Mouse (Mus musculus) megakaryocyte-erythroid progenitor cell, adult 5-6 weeks (primary cell): ENCODE results near the gene Hdgfl2. TPM values are rescaled to one million over a fixed set of nuclear protein-coding genes. Genes with fewer than 3 reads are reported as not detected.

ENCODE experiments used
- ATAC-seq: replicated peaks from 2 replicates; pipeline ENCODE4 v1.8.0; 2016; ENCODE audit warnings: mild to moderate bottlenecking, inconsistent platforms; ENCODE audit not compliant: severe bottlenecking, poor library complexity, low FRiP score, low TSS enrichment
- total RNA-seq, 2 experiments: library from RNA; stranded (forward) in 1 of 2; stranded (reverse) in 1 of 2; fragments of 200-1000, 215-1000 nt in 1 of 2; fragments of >200 nt in 1 of 2; fragmentation: Nextera tagmentation in 1 of 2; gene quantifications; 2 replicates each; pipeline ENCODE4 v1.2.3; 2014 to 2017

The Hdgfl2 gene
- total RNA-seq, 2 experiments from 2014 or later = 70.9 to 100 TPM

GRCm38 (mm10) chr17:56123161-56123560, 43.7 kb downstream of the Hdgfl2 start:
- no peak for ATAC-seq

- ATAC-seq = no peak
Observed at GRCm38 (mm10) chr17:56123681-56124340, 44.4 kb downstream of the Hdgfl2 start.

GRCm38 (mm10) chr17:56124377-56125275, 45.2 kb downstream of the Hdgfl2 start:
- no peak; the same call in 1 of the 2 replicates for ATAC-seq

- no peak for ATAC-seq
Observed at GRCm38 (mm10) chr17:56125276-56125630, 45.8 kb downstream of the Hdgfl2 start.

GRCm38 (mm10) chr17:56126175-56126574, 46.7 kb downstream of the Hdgfl2 start:
- no peak for ATAC-seq

GRCm38 (mm10) chr17:56128246-56128645, 48.8 kb downstream of the Hdgfl2 start:
- ATAC-seq = no peak

- no peak for ATAC-seq
Observed at GRCm38 (mm10) chr17:56131136-56131535, 51.7 kb downstream of the Hdgfl2 start.

- peak; percentile 32; the same call in 1 of the 2 replicates for ATAC-seq
Observed at GRCm38 (mm10) chr17:56131814-56132213, 52.4 kb downstream of the Hdgfl2 start.

GRCm38 (mm10) chr17:56132661-56133060, 53.2 kb downstream of the Hdgfl2 start:
- 0 out of 2 replicates have a peak, but pooled peaks have one; percentile 23 for ATAC-seq

- no peak for ATAC-seq
Observed at GRCm38 (mm10) chr17:56133457-56134363, 54.3 kb downstream of the Hdgfl2 start.

GRCm38 (mm10) chr17:56134463-56134971, 55.1 kb downstream of the Hdgfl2 start:
- ATAC-seq = peak; percentile 75

- no peak for ATAC-seq
Observed at GRCm38 (mm10) chr17:56136558-56136957, 57.1 kb downstream of the Hdgfl2 start.

- ATAC-seq = no peak
Observed at GRCm38 (mm10) chr17:56137839-56138613, 58.6 kb downstream of the Hdgfl2 start.

- no peak for ATAC-seq
Observed at GRCm38 (mm10) chr17:56139355-56139754, 59.9 kb downstream of the Hdgfl2 start.

- ATAC-seq = no peak
Observed at GRCm38 (mm10) chr17:56139858-56140595, 60.6 kb downstream of the Hdgfl2 start, which contains the start of gene Sema6b. Gene Sema6b (minus strand): TSS chr17:56140343.

- ATAC-seq = no peak
Observed at GRCm38 (mm10) chr17:56141702-56142605, 62.5 kb downstream of the Hdgfl2 start.

- no peak for ATAC-seq
Observed at GRCm38 (mm10) chr17:56144546-56144945, 65.1 kb downstream of the Hdgfl2 start.
